Mouse (Mus musculus) MEL (cell line): ENCODE data around the gene Pglyrp1. TPM values are rescaled to one million over a fixed set of nuclear protein-coding genes. Genes with fewer than 3 reads are reported as not detected.

ENCODE experiments used
- DNase-seq: peaks from one replicate; pipeline ENCODE4 v3.0.0; 2011; ENCODE audit warnings: low read depth, low spot score
- H3K27ac ChIP-seq: 2 replicates; pipeline ENCODE4 v1.5.1; 2012; ENCODE audit warnings: low read depth, mild to moderate bottlenecking, control low read depth, low read length, moderate library complexity; ENCODE audit not compliant: control insufficient read depth
- H3K27me3 ChIP-seq, 2 experiments: fragments of 150-350 bp in 1 of 2; sonication (generic) in 1 of 2; 2 replicates each; pipeline ENCODE4 v1.6.1; 2012; ENCODE audit warnings: low read length in 2 of 2, mild to moderate bottlenecking in 2 of 2, improper control_type of control experiment in 1 of 2, moderate library complexity in 1 of 2; ENCODE audit not compliant: insufficient read depth in 2 of 2, control insufficient read depth in 1 of 2
- H3K36me3 ChIP-seq, 2 experiments: 2 replicates each; pipeline ENCODE4 v1.6.1; 2012 to 2014; ENCODE audit warnings: low read length in 2 of 2, improper control_type of control experiment in 1 of 2, inconsistent platforms in 1 of 2, mild to moderate bottlenecking in 1 of 2; ENCODE audit not compliant: insufficient read depth in 2 of 2, control insufficient read depth in 1 of 2
- H3K4me1 ChIP-seq, 2 experiments: fragments of 150-350 bp in 1 of 2; sonication (generic) in 1 of 2; 2 replicates each; pipeline ENCODE4 v1.6.1; 2012; ENCODE audit warnings: low read length in 2 of 2, improper control_type of control experiment in 1 of 2, mild to moderate bottlenecking in 1 of 2; ENCODE audit not compliant: insufficient read depth in 2 of 2, control insufficient read depth in 1 of 2
- H3K4me3 ChIP-seq, 2 experiments: fragments of 150-350 bp in 1 of 2; sonication (generic) in 1 of 2; 2 replicates each; pipeline ENCODE4 v1.5.1; 2012; ENCODE audit warnings: low read depth in 2 of 2, low read length in 2 of 2, mild to moderate bottlenecking in 2 of 2, moderate library complexity in 2 of 2, control low read depth in 1 of 2, improper control_type of control experiment in 1 of 2; ENCODE audit not compliant: control insufficient read depth in 1 of 2, insufficient read depth in 1 of 2
- H3K79me2 ChIP-seq: 2 replicates; pipeline ENCODE4 v1.6.1; 2012; ENCODE audit warnings: mild to moderate bottlenecking, low read length, moderate library complexity; ENCODE audit not compliant: control insufficient read depth, poor library complexity, insufficient read depth
- H3K9ac ChIP-seq: 2 replicates; pipeline ENCODE4 v1.6.1; 2012; ENCODE audit warnings: low read depth, mild to moderate bottlenecking, control low read depth, low read length, moderate library complexity; ENCODE audit not compliant: control insufficient read depth, poor library complexity, severe bottlenecking
- H3K9me3 ChIP-seq: fragments of 150-350 bp; sonication (generic); replicated peaks from 2 replicates; pipeline ENCODE4 v1.6.1; 2012; ENCODE audit warnings: mild to moderate bottlenecking, low read length, improper control_type of control experiment, moderate library complexity; ENCODE audit not compliant: insufficient read depth
- BHLHE40 ChIP-seq: IDR thresholded peaks from 2 replicates; pipeline ENCODE4 v1.6.1; 2012; ENCODE audit warnings: low read depth, mild to moderate bottlenecking, inconsistent platforms, low read length, improper control_type of control experiment, borderline replicate concordance
- CHD2 ChIP-seq: IDR thresholded peaks from 2 replicates; pipeline ENCODE4 v1.6.1; 2011; ENCODE audit warnings: low read length, improper control_type of control experiment
- CTCF ChIP-seq, 3 experiments: IDR thresholded peaks in 2 of 3; conservative IDR thresholded peaks in 1 of 3; 2 replicates each; pipeline ENCODE4 v1.5.1; 2011 to 2012; ENCODE audit warnings: low read length in 3 of 3, low read depth in 2 of 3, mild to moderate bottlenecking in 2 of 3, improper control_type of control experiment in 1 of 3, inconsistent platforms in 1 of 3, mixed read lengths in 1 of 3, moderate library complexity in 1 of 3; ENCODE audit not compliant: control insufficient read depth in 1 of 3, insufficient read depth in 1 of 3, poor library complexity in 1 of 3, severe bottlenecking in 1 of 3
- ELF1 ChIP-seq: IDR thresholded peaks from 2 replicates; pipeline ENCODE4 v1.6.1; 2014; ENCODE audit warnings: low read depth, mild to moderate bottlenecking, inconsistent platforms, low read length, improper control_type of control experiment, moderate library complexity
- GATA1 ChIP-seq: IDR thresholded peaks from 2 replicates; pipeline ENCODE4 v1.6.1; 2011; ENCODE audit warnings: low read depth, low read length, improper control_type of control experiment
- HCFC1 ChIP-seq: IDR thresholded peaks from 2 replicates; pipeline ENCODE4 v1.6.1; 2012; ENCODE audit warnings: low read depth, mild to moderate bottlenecking, inconsistent platforms, low read length, improper control_type of control experiment, moderate library complexity
- JUND ChIP-seq: IDR thresholded peaks from 2 replicates; pipeline ENCODE4 v1.6.1; 2011; ENCODE audit warnings: low read depth, mild to moderate bottlenecking, improper control_type of control experiment, low read length
- MAFK ChIP-seq: IDR thresholded peaks from 2 replicates; pipeline ENCODE4 v1.6.1; 2011; ENCODE audit warnings: low read depth, mild to moderate bottlenecking, low read length, improper control_type of control experiment, borderline replicate concordance
- MAZ ChIP-seq: IDR thresholded peaks from 2 replicates; pipeline ENCODE4 v1.6.1; 2012; ENCODE audit warnings: low read depth, mild to moderate bottlenecking, inconsistent platforms, low read length, improper control_type of control experiment
- MEF2A ChIP-seq: IDR thresholded peaks from 2 replicates; pipeline ENCODE4 v1.6.1; 2014; ENCODE audit warnings: low read depth, mild to moderate bottlenecking, inconsistent platforms, low read length, improper control_type of control experiment; ENCODE audit not compliant: poor library complexity, insufficient replicate concordance, severe bottlenecking; ENCODE audit errors: extremely low read depth
- MXI1 ChIP-seq: IDR thresholded peaks from 2 replicates; pipeline ENCODE4 v1.6.1; 2011; ENCODE audit warnings: mild to moderate bottlenecking, low read depth, low read length, improper control_type of control experiment
- NELFE ChIP-seq: IDR thresholded peaks from 2 replicates; pipeline ENCODE4 v1.6.1; 2011; ENCODE audit warnings: low read depth, low read length, improper control_type of control experiment
- RAD21 ChIP-seq: IDR thresholded peaks from 2 replicates; pipeline ENCODE4 v1.6.1; 2011; ENCODE audit warnings: mild to moderate bottlenecking, low read depth, low read length, improper control_type of control experiment
- SIN3A ChIP-seq: IDR thresholded peaks from 2 replicates; pipeline ENCODE4 v1.6.1; 2012; ENCODE audit warnings: low read length, improper control_type of control experiment, inconsistent platforms
- SMC3 ChIP-seq: IDR thresholded peaks from 2 replicates; pipeline ENCODE4 v1.6.1; 2011; ENCODE audit warnings: low read depth, low read length, improper control_type of control experiment
- TAL1 ChIP-seq: IDR thresholded peaks from 2 replicates; pipeline ENCODE4 v1.6.1; 2012; ENCODE audit warnings: mild to moderate bottlenecking, inconsistent platforms, low read length, moderate library complexity, mixed read lengths
- TBP ChIP-seq: IDR thresholded peaks from 2 replicates; pipeline ENCODE4 v1.8.0; 2011; ENCODE audit warnings: low read depth, low read length, improper control_type of control experiment
- UBTF ChIP-seq: IDR thresholded peaks from 2 replicates; pipeline ENCODE4 v1.6.1; 2012; ENCODE audit warnings: low read depth, mild to moderate bottlenecking, inconsistent platforms, low read length, improper control_type of control experiment, moderate library complexity, borderline replicate concordance; ENCODE audit not compliant: insufficient read depth
- USF2 ChIP-seq, 2 experiments: IDR thresholded peaks; 2 replicates each; pipeline ENCODE4 v1.6.1; 2011 to 2012; ENCODE audit warnings: improper control_type of control experiment in 2 of 2, low read length in 2 of 2, borderline replicate concordance in 1 of 2, inconsistent platforms in 1 of 2, low read depth in 1 of 2, mild to moderate bottlenecking in 1 of 2; ENCODE audit not compliant: insufficient read depth in 1 of 2
- ZC3H11A ChIP-seq: IDR thresholded peaks from 2 replicates; pipeline ENCODE4 v1.6.1; 2012; ENCODE audit warnings: low read depth, mild to moderate bottlenecking, inconsistent platforms, low read length, improper control_type of control experiment
- ZKSCAN1 ChIP-seq: IDR thresholded peaks from 2 replicates; pipeline ENCODE4 v1.6.1; 2012; ENCODE audit warnings: low read depth, mild to moderate bottlenecking, inconsistent platforms, low read length, improper control_type of control experiment, moderate library complexity
- polyA plus RNA-seq, 2 experiments: library from polyadenylated mRNA; stranded (reverse) in 1 of 2; unstranded in 1 of 2; fragments of >175 nt in 1 of 2; fragments of >200 nt in 1 of 2; gene quantifications; 2 replicates each; pipeline versions ENCODE4 v1.2.1 to v1.2.4; 2012; ENCODE audit warnings: low replicate concordance in 2 of 2, low read depth in 1 of 2; ENCODE audit not compliant: insufficient read length in 2 of 2, insufficient read depth in 1 of 2, missing spikeins in 1 of 2
- total RNA-seq: library from RNA; depleted of rRNA; stranded (reverse); fragments of 300-350 nt; gene quantifications from 2 replicates; pipeline ENCODE4 v1.2.3, GENCODE M21; 2012

The Pglyrp1 gene
- total and polyA plus RNA-seq, 3 experiments, result 0.33 TPM; not detected in 2

DNA sequence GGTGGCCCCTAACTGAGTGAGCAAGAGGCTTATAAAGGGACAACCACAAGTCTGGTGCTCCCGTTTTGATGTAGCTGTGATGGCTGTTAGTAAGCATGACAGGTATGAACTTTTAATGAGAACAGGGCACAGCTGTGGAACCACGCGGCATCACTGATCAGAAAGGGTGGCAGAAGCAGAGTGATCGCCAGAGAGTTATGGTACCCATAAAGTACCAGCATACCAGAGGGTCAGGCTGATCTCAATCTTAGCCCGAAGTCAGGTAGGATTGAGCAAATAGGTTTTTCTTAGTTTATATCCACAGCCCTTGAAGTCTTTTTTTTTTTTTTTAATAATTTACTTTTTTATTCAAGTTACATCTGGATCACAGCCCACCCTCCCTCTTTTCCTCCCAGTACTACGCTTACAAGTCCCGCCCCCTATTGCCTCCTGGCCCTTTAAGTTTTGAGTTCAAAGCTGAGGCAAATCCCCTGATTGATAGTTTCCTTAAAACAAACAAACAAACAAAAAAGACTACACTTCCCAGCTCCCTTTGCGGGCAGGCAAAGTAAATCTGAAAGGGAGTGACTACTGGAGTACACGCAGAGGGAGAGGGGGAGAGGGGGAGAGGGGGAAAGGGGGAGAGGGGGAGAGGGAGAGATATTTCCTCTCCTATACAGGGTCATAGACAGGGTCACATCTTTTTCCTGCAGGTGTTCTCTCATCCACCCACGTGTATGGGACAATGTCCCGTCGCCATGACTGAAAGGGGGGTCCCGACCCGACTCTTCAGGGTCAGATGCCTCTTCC, 1.1 kb downstream of the Pglyrp1 start:
- H3K36me3 ChIP-seq, result no peaks in the 10 kb centered on the region
- no peak overlapping the region for H3K9ac ChIP-seq
- H3K79me2 ChIP-seq, result no peaks in the 10 kb centered on the region
- no peak overlapping the region for H3K27ac ChIP-seq
- H3K4me1 ChIP-seq, result no peaks in the 10 kb centered on the region
- H3K9me3 ChIP-seq, result no peaks in the 10 kb centered on the region
- no peak for DNase-seq
- no peaks in the 10 kb centered on the region for H3K27me3 ChIP-seq
- TF ChIP-seq RAD21, result no peak
- no peak overlapping the region for H3K4me3 ChIP-seq

DNA sequence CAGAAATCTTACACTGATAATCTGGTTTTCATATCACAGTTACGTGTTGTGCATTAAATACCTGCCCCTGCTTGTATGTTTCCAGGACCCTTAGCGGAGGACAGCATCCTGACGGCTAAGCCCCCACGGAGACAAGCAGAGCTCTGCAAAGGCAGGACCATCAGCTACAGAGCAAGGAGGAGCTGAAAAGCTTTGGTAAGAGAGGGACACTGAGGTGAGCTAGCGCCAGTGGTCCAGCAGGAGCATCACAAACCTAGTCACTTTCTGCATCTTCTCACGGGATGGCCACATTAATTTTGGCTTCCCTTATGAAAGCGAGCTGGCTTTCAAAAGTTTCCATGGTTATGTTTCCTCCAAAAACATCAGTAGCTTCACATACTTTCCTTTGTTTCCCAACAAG, 1.7 kb downstream of the Pglyrp1 start:
- no peaks in the 10 kb centered on the region for H3K27me3 ChIP-seq
- H3K9me3 ChIP-seq, result no peaks in the 10 kb centered on the region
- no peak overlapping the region for H3K27ac ChIP-seq
- H3K79me2 ChIP-seq, result no peaks in the 10 kb centered on the region
- H3K4me3 ChIP-seq, result no peak overlapping the region
- H3K36me3 ChIP-seq, result no peaks in the 10 kb centered on the region
- TF ChIP-seq TBP (no peak), BHLHE40 (no peak), GATA1 (no peak)
- H3K4me1 ChIP-seq, result no peaks in the 10 kb centered on the region
- no peak overlapping the region for H3K9ac ChIP-seq
- no peak for DNase-seq

DNA sequence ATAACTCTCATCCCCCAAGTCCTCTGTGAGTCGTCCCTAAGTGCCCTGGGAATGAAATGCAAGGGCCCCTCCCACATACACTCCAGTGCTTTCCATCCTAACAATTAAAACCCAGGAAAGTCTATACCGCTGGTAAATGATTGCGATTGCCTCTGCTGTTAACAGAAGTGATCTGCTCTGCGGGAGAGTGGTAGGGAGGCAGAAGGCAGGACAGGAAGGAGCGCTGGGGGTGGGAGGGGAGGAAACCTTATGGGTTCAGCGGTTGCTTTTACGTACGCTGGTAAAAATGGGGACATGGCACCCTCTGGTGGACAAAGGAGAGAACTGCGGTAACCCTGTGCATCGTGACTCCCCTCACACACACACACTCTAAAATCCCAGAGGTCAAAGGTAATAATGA, 2.1 kb downstream of the Pglyrp1 start:
- Histone ChIP-seq H3K9ac (peak overlapping the region; percentile 27; the same call in 1 of the 2 replicates), H3K27ac (no peak overlapping the region), H3K27me3 (no peaks in the 10 kb centered on the region), H3K79me2 (no peaks in the 10 kb centered on the region), H3K36me3 (no peaks in the 10 kb centered on the region), H3K4me3 (peak overlapping the region; percentile 32 to 39; a peak in 2 of 4 replicates), H3K9me3 (no peaks in the 10 kb centered on the region)
- DNase-seq, result peak; percentile 85
- TF ChIP-seq MXI1 (no peak), JUND (no peak), ELF1 (0 out of 2 replicates have a peak, but pooled peaks have one; percentile 26), UBTF (no peak), CHD2 (no peak), MAZ (peak; percentile 72; the same call in 1 of the 2 replicates), SIN3A (peak; percentile 51; the same call in 1 of the 2 replicates), TAL1 (no peak), MAFK (no peak), USF2 (IDR thresholded peaks at IDR 0.05; ENCODE audit: borderline replicate concordance in 1 of 2, insufficient read depth in 1 of 2, low read depth in 1 of 2, low read length in 2 of 2) (no peak), ZKSCAN1 (no peak), MEF2A (no peak), RAD21 (peak; percentile 97), SMC3 (peak; percentile 95), CTCF (IDR thresholded peaks at IDR 0.05 in 2 of 3, conservative IDR thresholded peaks at IDR 0.05 in 1 of 3; ENCODE audit: control insufficient read depth in 1 of 3, insufficient read depth in 1 of 3, low read depth in 2 of 3, low read length in 3 of 3, poor library complexity in 1 of 3, severe bottlenecking in 1 of 3) (peak; percentile 89 to 96 (median 90)), NELFE (no peak), ZC3H11A (peak; percentile 90), TBP (no peak), HCFC1 (no peak)
- TF ChIP-seq, all 39 proteins: peak for 7
- H3K4me1 ChIP-seq, result no peaks in the 10 kb centered on the region
